Mouse (Mus musculus): ENCODE measurements around the gene Eps15. TPM values are rescaled to one million over a fixed set of nuclear protein-coding genes. Genes with fewer than 3 reads are reported as not detected.

The Eps15 gene
- polyA plus RNA-seq, 1 experiment = 14.1 TPM

DNA sequence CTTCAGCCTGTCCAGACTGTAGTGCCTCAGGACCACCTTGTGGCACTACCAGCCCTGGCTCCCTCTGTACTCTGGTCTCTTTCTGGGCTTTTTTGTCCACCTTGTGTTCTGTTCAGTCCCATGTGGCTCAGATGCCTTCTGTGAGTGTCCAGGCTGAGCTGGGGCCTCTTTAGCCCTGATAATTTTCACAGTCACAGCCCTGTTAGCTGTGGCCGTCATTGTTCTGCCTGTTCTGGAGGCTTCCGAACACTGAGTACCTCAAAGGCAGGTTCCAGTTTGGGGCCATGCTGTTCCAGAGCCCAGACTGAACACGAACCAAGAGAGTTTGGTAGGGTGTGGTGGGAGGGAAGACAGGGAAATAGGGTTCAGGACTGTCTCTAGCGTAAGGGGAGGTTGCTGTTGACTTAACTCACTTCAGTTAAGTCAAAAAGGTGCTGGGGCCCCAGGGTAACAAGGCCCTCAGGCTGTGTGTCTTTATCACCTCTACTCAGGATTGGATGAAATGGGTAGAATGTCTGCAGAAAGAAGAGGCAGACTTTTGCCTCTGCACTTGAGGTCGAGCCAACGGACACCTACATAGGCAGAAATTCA, 131.4 kb downstream of the Eps15 start:
- no peak for DNase-seq
- WGBS = 94% methylated on average over 6 of the region's 6 CpGs
- no peaks in the 10 kb centered on the region for H3K36me3 ChIP-seq (ENCODE audit: control insufficient read depth, insufficient read depth, low read length)
- H3K27ac ChIP-seq (ENCODE audit: control insufficient read depth, insufficient read depth, low read length) = no peak overlapping the region
- H3K4me1 ChIP-seq (replicated peaks; ENCODE audit: control insufficient read depth, insufficient read depth, low read length) = no peaks in the 10 kb centered on the region
- TF ChIP-seq CTCF (IDR thresholded peaks at IDR 0.05; ENCODE audit: borderline replicate concordance, control insufficient read depth, extremely low read depth, insufficient read depth, low read length, poor library complexity) (no peak), POLR2A (IDR thresholded peaks at IDR 0.05; ENCODE audit: control insufficient read depth, extremely low read depth, insufficient read depth, low read length, poor library complexity) (no peak)
- no peak overlapping the region for H3K4me3 ChIP-seq (ENCODE audit: control insufficient read depth, insufficient read depth, low read length)
- H3K27me3 ChIP-seq (ENCODE audit: control insufficient read depth, insufficient read depth, low read length) = peaks cover 9% of the 10 kb centered on the region; the same call in 1 of the 2 replicates

DNA sequence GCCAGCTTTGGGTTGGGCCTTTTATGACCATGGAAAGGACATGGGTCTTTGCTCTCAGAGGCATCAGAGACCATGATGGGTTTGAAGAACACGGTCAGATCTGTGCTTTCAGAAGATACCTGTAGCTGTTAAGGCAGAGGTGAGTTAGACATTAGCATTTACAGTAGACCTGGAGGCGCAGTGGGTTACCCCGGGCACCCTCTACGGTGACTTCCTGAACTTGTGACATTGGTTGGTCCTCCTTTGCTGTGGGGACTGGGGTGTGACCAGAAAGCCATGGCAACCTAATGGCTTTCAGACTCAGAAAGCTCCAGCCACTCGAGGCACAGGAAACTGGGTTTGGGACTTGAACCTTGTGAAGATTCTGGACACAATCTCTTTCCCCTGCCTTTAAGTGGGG, 132.2 kb downstream of the Eps15 start:
- 73% methylated on average over 5 of the region's 5 CpGs for WGBS
- TF ChIP-seq POLR2A (IDR thresholded peaks at IDR 0.05; ENCODE audit: control insufficient read depth, extremely low read depth, insufficient read depth, low read length, poor library complexity) = no peak
- TF ChIP-seq CTCF (IDR thresholded peaks at IDR 0.05; ENCODE audit: borderline replicate concordance, control insufficient read depth, extremely low read depth, insufficient read depth, low read length, poor library complexity) = no peak

DNA sequence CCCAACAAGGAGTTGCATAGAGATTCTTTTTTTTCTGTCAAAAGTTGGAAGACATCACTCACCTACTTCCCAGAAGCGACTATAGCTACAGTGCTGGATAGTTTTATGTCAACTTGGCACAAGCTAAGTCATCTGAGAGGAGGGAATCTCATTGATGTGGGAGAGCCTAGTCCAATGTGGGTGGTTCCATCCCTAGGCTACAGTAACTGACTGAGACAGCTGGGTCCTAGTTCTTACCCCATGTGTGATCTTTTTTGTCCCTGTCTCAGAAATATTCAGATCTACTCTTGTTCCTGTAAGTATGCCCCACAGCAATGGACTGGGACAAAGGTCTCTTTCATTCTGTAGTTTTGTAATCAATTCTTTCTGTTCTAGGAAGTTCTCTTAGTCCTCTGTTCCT, 137.9 kb downstream of the Eps15 start:
- no peak overlapping the region for H3K4me3 ChIP-seq (ENCODE audit: control insufficient read depth, insufficient read depth, low read length)
- no peak overlapping the region for H3K27ac ChIP-seq (ENCODE audit: control insufficient read depth, insufficient read depth, low read length)
- H3K4me1 ChIP-seq (replicated peaks; ENCODE audit: control insufficient read depth, insufficient read depth, low read length) = no peaks in the 10 kb centered on the region
- TF ChIP-seq POLR2A (IDR thresholded peaks at IDR 0.05; ENCODE audit: control insufficient read depth, extremely low read depth, insufficient read depth, low read length, poor library complexity) (no peak), CTCF (IDR thresholded peaks at IDR 0.05; ENCODE audit: borderline replicate concordance, control insufficient read depth, extremely low read depth, insufficient read depth, low read length, poor library complexity) (no peak)
- no peak for DNase-seq
- 81% methylated on average over 1 of the region's 1 CpGs for WGBS
- no peaks in the 10 kb centered on the region for H3K36me3 ChIP-seq (ENCODE audit: control insufficient read depth, insufficient read depth, low read length)
- H3K27me3 ChIP-seq (ENCODE audit: control insufficient read depth, insufficient read depth, low read length) = no peaks in the 10 kb centered on the region

More for the DNA sequence above, 132.2 kb downstream of the Eps15 start:
- Histone ChIP-seq H3K27me3 (ENCODE audit: control insufficient read depth, insufficient read depth, low read length) (peaks cover 2% of the 10 kb centered on the region; the same call in 1 of the 2 replicates), H3K36me3 (ENCODE audit: control insufficient read depth, insufficient read depth, low read length) (no peaks in the 10 kb centered on the region), H3K4me1 (replicated peaks; ENCODE audit: control insufficient read depth, insufficient read depth, low read length) (no peaks in the 10 kb centered on the region), H3K27ac (ENCODE audit: control insufficient read depth, insufficient read depth, low read length) (no peak overlapping the region), H3K4me3 (ENCODE audit: control insufficient read depth, insufficient read depth, low read length) (no peak overlapping the region)
- DNase-seq = no peak

DNA sequence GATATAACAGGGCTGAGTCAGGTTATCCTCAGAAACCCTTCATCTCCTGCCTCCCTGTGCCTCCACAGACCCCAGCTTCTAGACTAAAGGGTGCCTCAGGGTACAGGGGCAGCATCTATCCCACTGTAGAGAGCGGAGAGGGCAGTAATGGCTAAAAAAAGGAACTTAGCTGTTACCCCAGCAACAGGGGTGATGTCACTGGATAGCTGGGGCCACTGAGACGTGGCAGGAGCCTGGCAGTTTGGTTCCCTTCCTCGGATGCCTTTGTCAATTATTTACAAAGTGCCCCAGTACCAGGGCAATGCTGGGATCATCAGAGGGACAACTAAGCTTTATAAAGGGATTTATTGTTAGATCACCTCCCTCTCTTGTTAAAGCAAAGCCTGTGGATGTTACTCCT, 138.9 kb downstream of the Eps15 start:
- no peak for TF ChIP-seq POLR2A (IDR thresholded peaks at IDR 0.05; ENCODE audit: control insufficient read depth, extremely low read depth, insufficient read depth, low read length, poor library complexity)
- no peak for TF ChIP-seq CTCF (IDR thresholded peaks at IDR 0.05; ENCODE audit: borderline replicate concordance, control insufficient read depth, extremely low read depth, insufficient read depth, low read length, poor library complexity)
- Histone ChIP-seq H3K4me3 (ENCODE audit: control insufficient read depth, insufficient read depth, low read length) (no peak overlapping the region), H3K36me3 (ENCODE audit: control insufficient read depth, insufficient read depth, low read length) (no peaks in the 10 kb centered on the region), H3K27me3 (ENCODE audit: control insufficient read depth, insufficient read depth, low read length) (no peaks in the 10 kb centered on the region), H3K27ac (ENCODE audit: control insufficient read depth, insufficient read depth, low read length) (no peak overlapping the region), H3K4me1 (replicated peaks; ENCODE audit: control insufficient read depth, insufficient read depth, low read length) (no peaks in the 10 kb centered on the region)
- 24% methylated on average over 3 of the region's 3 CpGs for WGBS
- DNase-seq = no peak

DNA sequence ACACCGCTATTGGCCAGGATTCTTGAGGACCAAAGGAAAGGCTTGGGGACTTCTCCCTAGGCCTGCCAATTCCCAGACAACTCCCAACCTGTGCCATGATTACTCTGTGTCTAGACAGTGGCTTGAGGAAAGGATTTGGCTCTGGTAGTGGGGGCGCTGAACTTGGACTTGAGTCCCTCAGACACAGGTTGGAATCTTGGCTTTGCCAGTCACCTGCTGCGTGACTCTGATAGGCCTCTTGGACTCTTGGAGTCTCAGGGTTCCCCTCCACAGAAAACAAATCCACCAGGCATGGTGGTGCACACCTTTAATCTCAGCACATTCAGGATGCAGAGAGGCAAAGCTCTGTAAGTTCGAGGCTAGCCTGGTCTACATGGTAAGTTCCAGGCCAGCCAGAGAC, 139.5 kb downstream of the Eps15 start:
- no peak overlapping the region for H3K4me3 ChIP-seq (ENCODE audit: control insufficient read depth, insufficient read depth, low read length)
- TF ChIP-seq POLR2A (IDR thresholded peaks at IDR 0.05; ENCODE audit: control insufficient read depth, extremely low read depth, insufficient read depth, low read length, poor library complexity) (no peak), CTCF (IDR thresholded peaks at IDR 0.05; ENCODE audit: borderline replicate concordance, control insufficient read depth, extremely low read depth, insufficient read depth, low read length, poor library complexity) (no peak)
- H3K27me3 ChIP-seq (ENCODE audit: control insufficient read depth, insufficient read depth, low read length) = no peaks in the 10 kb centered on the region
- H3K36me3 ChIP-seq (ENCODE audit: control insufficient read depth, insufficient read depth, low read length) = no peaks in the 10 kb centered on the region
- 96% methylated on average over 4 of the region's 4 CpGs for WGBS
- no peak overlapping the region for H3K27ac ChIP-seq (ENCODE audit: control insufficient read depth, insufficient read depth, low read length)
- no peaks in the 10 kb centered on the region for H3K4me1 ChIP-seq (replicated peaks; ENCODE audit: control insufficient read depth, insufficient read depth, low read length)
- no peak for DNase-seq

DNA sequence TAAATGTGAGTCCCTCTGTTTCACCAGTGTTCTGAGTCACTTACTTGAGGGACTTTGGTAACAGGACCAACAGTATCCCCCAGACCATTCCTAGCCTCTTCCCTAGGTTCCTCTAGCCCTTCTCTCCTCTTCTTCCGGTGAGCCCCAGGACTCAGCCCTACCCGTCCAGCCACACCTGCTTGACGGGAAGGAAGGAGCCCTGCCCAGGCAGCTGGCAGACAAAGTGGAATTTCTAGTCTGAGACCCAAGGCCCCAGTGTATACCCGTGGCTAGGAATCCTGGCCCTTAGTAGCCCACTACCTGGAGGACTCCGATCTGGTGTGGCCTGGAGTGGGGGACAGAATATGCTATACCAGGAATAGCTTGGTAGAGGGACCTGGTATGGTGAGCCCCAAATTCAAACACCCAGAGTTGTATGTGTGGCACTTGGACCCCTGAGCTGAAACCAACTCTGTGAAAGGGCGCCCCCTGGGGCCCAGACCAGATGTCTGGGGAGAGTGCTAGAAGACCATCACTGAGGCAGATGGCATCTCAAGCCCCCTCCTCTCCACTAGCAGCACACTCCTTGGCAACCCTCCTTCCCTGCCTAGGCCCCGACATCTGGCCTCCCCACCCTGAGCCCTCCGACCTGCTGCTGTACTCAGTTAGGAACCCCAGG, 140.2 kb downstream of the Eps15 start:
- H3K27me3 ChIP-seq (ENCODE audit: control insufficient read depth, insufficient read depth, low read length) = no peaks in the 10 kb centered on the region
- WGBS = 96% methylated on average over 8 of the region's 8 CpGs
- no peaks in the 10 kb centered on the region for H3K36me3 ChIP-seq (ENCODE audit: control insufficient read depth, insufficient read depth, low read length)
- DNase-seq = peak; percentile 41
- no peak overlapping the region for H3K27ac ChIP-seq (ENCODE audit: control insufficient read depth, insufficient read depth, low read length)
- H3K4me1 ChIP-seq (replicated peaks; ENCODE audit: control insufficient read depth, insufficient read depth, low read length) = no peaks in the 10 kb centered on the region
- peak; percentile 24; the same call in 1 of the 2 replicates for TF ChIP-seq CTCF (IDR thresholded peaks at IDR 0.05; ENCODE audit: borderline replicate concordance, control insufficient read depth, extremely low read depth, insufficient read depth, low read length, poor library complexity)
- no peak for TF ChIP-seq POLR2A (IDR thresholded peaks at IDR 0.05; ENCODE audit: control insufficient read depth, extremely low read depth, insufficient read depth, low read length, poor library complexity)
- no peak overlapping the region for H3K4me3 ChIP-seq (ENCODE audit: control insufficient read depth, insufficient read depth, low read length)
